Mouse (Mus musculus) gastrocnemius, postnatal 25 days (tissue): Measurements from ENCODE around the gene Prm3. TPM values are rescaled to one million over a fixed set of nuclear protein-coding genes. Genes with fewer than 3 reads are reported as not detected.

Experiments used
- DNase-seq: peaks from one replicate; pipeline ENCODE4 v3.0.0; 2022
- total RNA-seq, 2 experiments: library from RNA; stranded (reverse); gene quantifications; 1 replicate in 1 of 2; 2 replicates in 1 of 2; pipeline ENCODE4 v1.2.3; 2021

The Prm3 gene
- total RNA-seq, 2 experiments from 2014 or later, result not detected

DNA sequence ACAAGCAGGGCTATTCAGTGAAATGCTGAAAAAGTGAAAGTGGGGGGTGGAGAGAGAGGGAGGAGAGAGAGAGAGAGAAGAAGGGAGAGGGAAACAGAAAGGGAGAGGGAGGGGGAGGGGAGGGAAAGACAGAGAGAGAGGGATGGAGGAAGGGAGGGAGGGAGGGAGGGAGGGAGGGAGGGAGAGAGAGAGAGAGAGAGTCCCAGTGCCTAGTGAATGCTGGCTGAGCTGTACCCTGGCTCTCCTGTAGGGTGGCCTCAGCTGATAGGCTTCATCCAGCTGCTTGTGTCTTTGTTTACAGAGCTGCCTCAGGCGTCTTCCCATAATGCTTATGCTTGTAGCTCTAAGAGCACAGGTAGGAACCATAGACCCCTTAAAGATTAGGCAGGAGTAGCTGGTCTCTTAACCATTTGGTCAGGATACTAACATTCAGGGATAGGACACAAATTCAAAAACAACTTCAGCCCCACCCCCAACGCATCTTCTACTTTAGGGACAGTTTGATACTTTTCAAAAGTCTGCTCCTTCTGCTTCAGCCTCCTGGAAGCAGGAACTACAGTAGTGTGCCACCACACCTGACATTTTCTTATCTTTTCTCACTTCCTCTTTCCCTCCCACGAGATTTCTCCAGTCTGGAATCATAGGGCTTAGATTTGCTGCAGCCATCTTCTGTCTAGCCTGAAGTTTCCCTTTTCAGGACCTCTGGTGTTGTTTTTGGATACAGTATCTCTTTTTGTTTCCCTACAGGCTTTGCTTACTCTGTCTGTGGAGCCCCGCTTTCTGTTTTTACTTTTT is 20.0 kb downstream of the Prm3 start:
- no peak for DNase-seq

DNA sequence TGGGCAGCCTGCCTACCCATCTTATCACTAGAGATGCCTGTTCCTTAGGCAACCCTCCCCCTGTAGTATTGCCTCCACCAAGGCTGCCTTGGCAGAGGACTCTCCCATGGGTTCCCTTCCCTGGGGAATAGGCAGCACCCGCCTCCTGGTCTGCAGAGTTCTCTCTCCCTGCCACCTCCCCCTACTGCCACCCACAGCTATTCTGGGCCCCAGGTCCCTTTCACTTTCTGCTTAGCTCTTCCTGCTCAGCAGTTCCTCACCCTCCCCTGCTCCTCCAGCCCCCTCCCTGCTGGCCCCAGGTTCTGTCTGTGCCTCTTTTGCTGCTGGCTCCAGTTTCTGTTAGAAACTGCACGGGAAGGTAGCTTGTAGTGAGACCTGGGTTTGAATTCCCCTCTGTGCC is 21.1 kb downstream of the Prm3 start:
- no peak for DNase-seq

GRCm38 (mm10) chr16:10768821-10769220 is 21.9 kb downstream of the Prm3 start:
- DNase-seq, result no peak

- no peak for DNase-seq
Observed at GRCm38 (mm10) chr16:10767158-10767557, 23.6 kb downstream of the Prm3 start.

GRCm38 (mm10) chr16:10764323-10764722 is 26.4 kb downstream of the Prm3 start:
- no peak for DNase-seq

GRCm38 (mm10) chr16:10763540-10764264 is 27.0 kb downstream of the Prm3 start:
- no peak for DNase-seq

- no peak for DNase-seq
Observed at GRCm38 (mm10) chr16:10762569-10763180, 28.0 kb downstream of the Prm3 start.

DNA sequence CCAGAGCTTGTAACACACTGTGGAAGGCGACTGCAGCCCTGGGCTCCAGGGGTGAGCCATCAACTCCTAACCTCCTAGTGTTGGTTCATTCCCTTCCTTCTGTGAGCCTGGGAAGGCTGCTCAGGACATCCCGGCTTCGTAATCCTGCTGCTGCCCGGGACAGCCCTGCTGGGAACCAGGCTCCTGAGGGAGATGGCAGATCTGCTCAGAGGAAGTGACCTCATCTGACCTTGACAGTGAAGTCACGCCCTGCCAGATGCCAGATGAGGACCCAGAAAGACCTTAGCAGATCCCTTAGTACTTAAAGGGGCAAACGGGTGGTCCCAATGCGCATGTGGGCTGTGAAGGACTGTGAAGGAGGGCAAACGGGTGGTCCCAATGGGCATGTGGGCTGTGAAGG is 29.5 kb downstream of the Prm3 start:
- no peak for DNase-seq

DNA sequence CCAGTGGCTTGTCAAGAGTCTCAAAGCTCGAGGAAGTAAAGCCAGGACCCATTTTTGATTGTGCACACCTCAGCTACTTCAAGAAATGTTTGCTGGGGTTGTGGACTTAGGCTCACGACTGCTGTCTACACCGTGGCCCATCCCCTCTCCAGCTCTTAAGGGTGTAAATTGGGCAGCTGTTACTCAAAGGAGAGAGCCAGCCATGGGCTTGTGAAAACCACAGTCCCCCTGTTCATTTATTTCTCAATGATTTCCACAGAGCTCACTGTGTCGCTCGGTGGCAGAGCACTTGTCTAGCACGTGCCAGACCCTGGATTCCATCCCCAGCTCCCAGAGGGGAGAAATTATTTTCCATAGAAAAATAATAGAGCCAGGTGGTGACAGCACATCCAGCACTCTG is 34.5 kb downstream of the Prm3 start:
- no peak for DNase-seq

GRCm38 (mm10) chr16:10754521-10755296 is 36.0 kb downstream of the Prm3 start:
- no peak for DNase-seq

GRCm38 (mm10) chr16:10749824-10750223 is 40.9 kb downstream of the Prm3 start:
- no peak for DNase-seq

DNA sequence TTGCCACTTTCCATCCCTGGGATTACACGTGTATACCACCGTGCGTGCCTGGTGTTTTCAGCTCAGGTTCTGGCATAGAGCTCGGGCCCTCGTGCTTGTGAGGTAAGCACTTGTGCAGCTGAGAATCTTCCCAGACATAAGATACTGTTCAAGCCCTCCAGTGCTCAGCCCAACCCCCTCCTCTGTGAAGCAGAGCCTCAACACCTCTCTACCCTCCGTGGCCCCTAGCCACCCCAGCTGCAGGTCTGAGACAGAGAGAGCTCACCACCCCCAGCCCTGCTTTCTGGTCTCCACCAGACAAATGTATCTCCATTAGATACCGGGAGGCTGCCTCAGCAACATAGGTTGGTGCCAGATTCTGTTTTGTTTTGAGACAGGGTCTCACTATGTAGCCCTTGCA is 41.5 kb downstream of the Prm3 start:
- no peak for DNase-seq

DNA sequence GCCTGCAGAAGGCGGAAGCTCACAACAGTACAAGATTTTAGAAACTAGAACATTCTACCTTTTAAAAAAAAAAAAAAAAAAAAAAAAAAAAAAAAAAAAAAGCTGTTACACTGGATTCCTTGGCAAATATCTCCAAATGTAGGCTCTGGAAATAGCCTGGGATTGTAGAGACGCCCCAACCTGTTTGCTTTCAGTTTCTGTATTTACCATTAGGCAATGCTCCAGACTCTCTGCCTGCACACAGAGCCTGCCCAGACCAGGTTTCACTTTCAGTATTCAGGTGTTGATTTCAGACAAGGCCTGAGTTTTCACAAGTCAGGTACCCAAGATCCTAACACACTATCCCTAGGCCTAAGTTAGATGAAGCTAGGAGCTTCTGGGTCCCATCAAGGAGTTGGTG is 49.6 kb downstream of the Prm3 start:
- DNase-seq, result no peak

Other genes with a start within 250 kb of the Prm3 start
- 10 to 100 TPM; 43.0 to 43.1 TPM for gene Dexi, start 247.9 kb downstream of the Prm3 start, total RNA-seq
- 10 to 100 TPM; 51.2 to 62.2 TPM for gene Clec16a, start 245.6 kb downstream of the Prm3 start, total RNA-seq
- gene Socs1, start 5.4 kb downstream of the Prm3 start, total RNA-seq, result 1 to 10 TPM in 1 of 2 experiments, under 1 TPM in 1; 0.51 to 2.4 TPM
- not detected for gene Tnp2, start 2.3 kb downstream of the Prm3 start, total RNA-seq
- not detected for gene Prm2, start 5.2 kb upstream of the Prm3 start, total RNA-seq
- not detected for gene Prm1, start 14.9 kb upstream of the Prm3 start, total RNA-seq
- gene Gm11172, start 22.0 kb upstream of the Prm3 start, total RNA-seq, result not detected
- 1 to 10 TPM; 2.8 to 3.5 TPM for gene Rmi2, start 44.1 kb upstream of the Prm3 start, total RNA-seq